Mouse (Mus musculus): ENCODE data around the gene Fam193b. TPM values are rescaled to one million over a fixed set of nuclear protein-coding genes. Genes with fewer than 3 reads are reported as not detected.

Fam193b gene
- total RNA-seq, 1 experiment from 2014 or later = 108 TPM

GRCm38 (mm10) chr13:55536194-55537175 is 34.4 kb downstream of the Fam193b start, which contains the start of gene Ddx41:
Gene Ddx41 (minus strand): TSS chr13:55536658.
- ATAC-seq (ENCODE audit: extremely low read depth, insufficient number of reproducible peaks, low FRiP score, poor library complexity, severe bottlenecking) = peak; percentile 93

DNA sequence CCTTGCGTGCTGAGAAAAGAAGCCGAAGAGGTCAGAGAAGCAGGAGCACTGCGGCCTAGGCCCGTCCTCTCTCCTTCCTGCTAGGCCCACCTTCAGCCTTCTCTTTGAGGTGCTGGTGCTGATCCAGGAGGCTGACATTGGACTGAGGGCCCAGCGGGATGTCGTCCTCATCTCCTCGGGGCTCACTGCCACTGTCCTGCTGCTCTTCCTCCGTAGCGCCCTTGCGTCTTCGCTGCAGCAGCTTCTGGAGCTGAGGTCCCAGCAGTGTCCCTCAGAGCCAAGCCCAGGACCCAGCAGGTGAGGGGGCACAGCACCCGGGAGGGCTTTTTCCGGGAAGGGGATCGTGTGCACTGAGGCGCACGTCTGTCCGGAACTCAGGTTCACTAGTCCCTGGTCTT is 35.1 kb downstream of the Fam193b start:
- ATAC-seq (ENCODE audit: extremely low read depth, insufficient number of reproducible peaks, low FRiP score, poor library complexity, severe bottlenecking) = no peak

DNA sequence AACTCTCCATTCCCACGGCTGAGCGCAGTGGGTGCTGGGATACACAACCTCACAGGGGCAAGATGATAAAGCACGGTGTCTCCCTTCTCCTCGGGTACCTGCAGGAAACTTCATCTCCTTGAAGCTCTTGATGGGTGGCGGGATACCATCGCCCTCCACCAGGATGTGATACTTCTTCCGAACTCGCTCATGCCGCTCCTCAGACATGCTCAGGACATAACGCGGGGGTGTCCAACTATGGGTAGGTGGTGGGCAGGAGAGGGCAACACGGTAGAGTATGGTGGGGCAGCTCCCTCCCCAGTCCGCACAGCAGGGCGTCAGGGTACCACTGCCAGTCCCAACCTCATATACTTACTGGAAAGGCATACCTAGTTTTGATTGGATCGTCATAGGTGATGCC is 35.7 kb downstream of the Fam193b start:
- ATAC-seq (ENCODE audit: extremely low read depth, insufficient number of reproducible peaks, low FRiP score, poor library complexity, severe bottlenecking) = no peak

DNA sequence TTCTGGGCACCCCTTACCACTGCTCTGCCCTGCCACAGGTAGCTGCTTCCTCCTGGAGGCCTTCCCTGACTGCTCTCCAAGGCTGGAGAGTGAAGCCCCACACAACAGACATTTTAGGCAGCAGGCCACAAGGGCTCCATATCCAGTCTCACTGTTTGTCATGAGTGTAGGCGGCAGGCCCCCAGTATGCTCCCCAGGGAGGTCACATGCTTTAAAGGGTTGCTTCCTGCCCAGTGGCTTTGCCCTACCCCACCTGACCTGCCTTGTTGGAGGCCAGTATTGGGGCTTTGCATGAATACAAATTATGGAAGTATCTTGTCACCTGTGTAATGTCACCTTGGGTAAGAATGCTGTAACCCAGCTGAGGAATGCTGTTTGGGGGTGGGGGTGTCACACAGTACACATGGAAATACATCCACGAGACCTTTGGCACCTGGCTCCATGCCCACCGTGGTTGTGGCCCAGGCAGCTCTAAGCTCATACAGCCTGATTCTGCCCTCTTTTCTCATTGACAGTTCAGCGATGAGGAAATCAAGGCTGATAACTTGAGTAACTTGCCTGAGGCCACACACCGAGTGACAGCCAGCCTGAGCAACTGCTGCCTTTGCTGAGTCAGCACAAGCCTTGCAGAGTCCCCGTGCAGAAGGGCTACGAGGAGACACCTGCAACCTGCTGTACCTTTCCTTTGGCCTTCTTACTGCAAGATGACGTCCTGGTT is 41.6 kb downstream of the Fam193b start, which contains the start of gene Dok3:
TSS of gene Dok3 (minus strand) at position 99 of the 718 bp plus-strand sequence.
- peak; percentile 67 for ATAC-seq (ENCODE audit: extremely low read depth, insufficient number of reproducible peaks, low FRiP score, poor library complexity, severe bottlenecking)

GRCm38 (mm10) chr13:55527834-55528772 is 42.8 kb downstream of the Fam193b start:
- ATAC-seq (ENCODE audit: extremely low read depth, insufficient number of reproducible peaks, low FRiP score, poor library complexity, severe bottlenecking) = peak; percentile 46

GRCm38 (mm10) chr13:55527212-55527611 is 43.7 kb downstream of the Fam193b start:
- ATAC-seq (ENCODE audit: extremely low read depth, insufficient number of reproducible peaks, low FRiP score, poor library complexity, severe bottlenecking) = no peak

GRCm38 (mm10) chr13:55525733-55526553 is 45.0 kb downstream of the Fam193b start:
- ATAC-seq (ENCODE audit: extremely low read depth, insufficient number of reproducible peaks, low FRiP score, poor library complexity, severe bottlenecking) = peak; percentile 28; the same call in 1 of the 2 replicates

DNA sequence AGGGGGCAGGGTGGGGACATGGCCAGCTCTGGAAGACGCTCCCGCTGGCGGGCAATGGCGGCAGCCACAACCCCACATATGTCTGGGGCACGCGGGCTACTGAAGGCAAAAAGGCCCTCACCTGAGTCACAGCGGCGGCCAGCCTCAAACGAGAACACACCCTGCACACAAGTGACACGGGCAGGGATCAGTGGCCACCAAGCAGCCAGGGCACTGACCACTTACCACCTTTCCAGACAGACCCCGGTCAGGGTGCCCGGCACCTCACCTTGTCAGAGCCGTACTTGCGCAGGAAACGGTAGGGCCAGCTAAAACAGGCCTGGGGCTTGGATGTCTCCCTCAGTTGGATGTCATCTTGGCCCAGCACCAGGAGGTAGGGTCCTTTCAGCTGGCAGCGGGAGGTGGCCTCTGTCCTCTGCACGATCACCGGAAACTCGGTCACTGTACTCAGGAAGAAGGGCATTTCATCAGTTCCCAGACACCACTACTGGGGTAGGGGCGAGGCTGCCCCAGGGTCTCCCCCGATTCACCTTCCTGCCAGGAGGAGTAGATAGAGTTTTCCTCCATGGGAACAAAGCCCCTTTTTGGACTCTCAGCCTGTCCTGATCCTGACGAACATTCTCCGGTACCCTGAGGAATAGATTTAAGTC is 46.8 kb downstream of the Fam193b start:
- no peak for ATAC-seq (ENCODE audit: extremely low read depth, insufficient number of reproducible peaks, low FRiP score, poor library complexity, severe bottlenecking)

DNA sequence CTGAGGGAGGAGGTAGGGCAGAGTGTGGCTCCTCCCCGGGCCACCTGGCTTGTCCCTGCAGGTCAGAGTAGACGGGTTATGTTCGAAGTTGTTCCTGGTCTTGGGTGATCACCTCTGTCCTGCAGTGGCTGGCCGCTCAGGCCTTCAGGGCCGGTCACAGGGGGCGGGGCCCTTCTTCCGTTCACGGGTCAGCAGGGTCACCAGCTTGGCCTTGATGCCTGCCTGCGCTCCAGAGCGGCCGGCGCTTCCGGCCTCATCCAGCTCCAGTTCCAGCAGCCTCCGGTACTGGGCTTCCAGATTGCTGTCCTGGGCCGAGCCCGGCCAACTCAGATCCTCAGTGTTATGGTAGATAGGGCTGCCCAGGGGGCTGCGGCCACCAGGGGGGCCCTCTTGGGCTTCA is 47.6 kb downstream of the Fam193b start:
- ATAC-seq (ENCODE audit: extremely low read depth, insufficient number of reproducible peaks, low FRiP score, poor library complexity, severe bottlenecking) = no peak

DNA sequence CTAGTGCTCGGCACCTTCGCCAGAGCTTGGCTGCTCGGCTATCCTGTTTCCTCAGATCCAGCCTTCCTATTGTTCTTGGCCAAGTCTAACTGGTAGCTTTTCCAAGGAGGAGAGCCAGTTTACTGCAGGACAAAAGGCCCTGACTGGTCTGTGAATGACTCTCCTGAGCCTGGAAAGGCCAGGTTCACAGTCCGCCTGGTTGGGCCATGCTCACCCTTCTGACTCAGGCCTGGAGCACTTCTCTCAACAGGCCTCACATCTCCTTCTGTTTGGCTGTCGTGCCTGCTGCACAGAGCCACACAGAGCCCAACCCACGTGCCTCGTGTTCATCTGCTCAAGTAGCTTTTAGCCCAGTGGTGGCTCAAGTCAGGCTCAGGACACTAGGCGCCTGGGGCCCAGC is 48.2 kb downstream of the Fam193b start:
- no peak for ATAC-seq (ENCODE audit: extremely low read depth, insufficient number of reproducible peaks, low FRiP score, poor library complexity, severe bottlenecking)

- no peak for ATAC-seq (ENCODE audit: extremely low read depth, insufficient number of reproducible peaks, low FRiP score, poor library complexity, severe bottlenecking)
Measured at GRCm38 (mm10) chr13:55519606-55520005, 51.3 kb downstream of the Fam193b start.

- peak; percentile 53; the same call in 1 of the 2 replicates for ATAC-seq (ENCODE audit: extremely low read depth, insufficient number of reproducible peaks, low FRiP score, poor library complexity, severe bottlenecking)
Measured at GRCm38 (mm10) chr13:55516955-55517354, 54.0 kb downstream of the Fam193b start.

- ATAC-seq (ENCODE audit: extremely low read depth, insufficient number of reproducible peaks, low FRiP score, poor library complexity, severe bottlenecking) = no peak
Measured at GRCm38 (mm10) chr13:55513828-55514227, 57.1 kb downstream of the Fam193b start.

DNA sequence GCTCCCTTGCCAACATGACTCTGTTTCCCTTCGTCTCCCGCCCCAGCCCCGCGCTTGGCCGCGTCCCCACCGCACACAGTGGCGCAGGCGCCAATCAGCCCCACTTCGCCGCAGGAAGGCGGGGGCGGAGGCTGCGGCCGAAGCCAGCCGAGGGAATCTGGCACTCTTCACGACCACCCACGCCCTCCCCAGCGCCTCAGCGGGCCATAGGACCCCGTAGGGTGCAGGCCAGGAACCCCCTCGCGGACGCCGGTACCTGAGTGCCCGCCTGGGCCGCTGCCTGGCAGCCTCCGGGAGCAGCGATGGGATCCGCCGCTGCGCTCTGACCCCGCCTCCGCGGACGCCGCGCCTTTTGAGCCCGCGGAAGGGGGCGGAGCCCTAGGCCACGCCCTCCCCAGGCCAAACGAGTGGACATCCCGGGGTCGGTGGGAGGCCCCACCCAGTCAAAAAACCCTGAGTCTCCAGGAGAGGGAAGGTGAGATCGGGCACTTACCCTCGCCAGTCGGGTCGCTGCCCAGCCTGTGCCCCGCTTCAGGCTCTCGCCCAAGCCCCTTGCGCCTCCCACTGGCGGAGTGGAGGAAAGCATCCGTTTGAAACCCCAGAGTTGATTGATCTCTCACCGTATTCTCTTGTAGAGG is 57.7 kb downstream of the Fam193b start, which contains the start of gene Pdlim7:
TSS of gene Pdlim7 (minus strand) at position 566 of the 638 bp plus-strand sequence.
- ATAC-seq (ENCODE audit: extremely low read depth, insufficient number of reproducible peaks, low FRiP score, poor library complexity, severe bottlenecking) = peak; percentile 81

DNA sequence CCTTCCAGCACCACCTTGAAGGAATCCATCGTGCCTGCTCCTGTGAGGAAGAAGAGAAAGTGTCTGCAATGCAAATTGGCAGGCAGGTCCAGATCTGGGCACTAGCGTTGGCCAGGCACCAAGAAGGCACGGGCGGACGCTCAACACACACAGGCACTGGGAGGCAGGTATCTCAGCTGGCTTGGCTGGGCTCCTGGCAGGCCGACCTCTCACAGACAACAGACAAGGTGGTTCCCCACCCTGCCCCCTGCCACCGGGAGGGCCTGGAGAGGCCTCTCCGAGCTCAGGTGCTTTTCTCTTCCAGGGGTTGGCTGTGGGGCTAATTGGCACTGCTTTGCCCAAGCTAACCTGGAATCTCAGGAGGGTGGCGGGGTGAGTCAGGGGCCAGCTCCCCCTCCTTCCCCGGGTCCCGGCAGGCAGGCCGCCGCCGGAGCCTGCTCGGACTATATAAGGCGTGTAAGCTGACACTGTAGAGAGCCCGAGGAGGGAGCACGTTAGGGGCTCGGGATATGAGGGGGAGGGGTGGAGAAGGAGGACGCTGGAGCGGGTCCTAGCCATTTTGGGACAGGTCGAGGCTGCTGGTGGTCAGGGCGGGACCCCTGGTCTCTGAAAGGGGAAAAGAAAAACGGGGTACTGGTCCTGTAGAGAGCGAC is 58.4 kb downstream of the Fam193b start:
- no peak for ATAC-seq (ENCODE audit: extremely low read depth, insufficient number of reproducible peaks, low FRiP score, poor library complexity, severe bottlenecking)

GRCm38 (mm10) chr13:55511492-55511861 is 59.4 kb downstream of the Fam193b start:
- ATAC-seq (ENCODE audit: extremely low read depth, insufficient number of reproducible peaks, low FRiP score, poor library complexity, severe bottlenecking) = no peak

Measured in neutrophil, adult 5-6 weeks (primary cell).